Mouse (Mus musculus) ES-Bruce4 (cell line): ENCODE results near the gene Dnah6.

Source experiments
- CTCF ChIP-seq: IDR thresholded peaks from one replicate; pipeline ENCODE4 v1.8.1; 2011; ENCODE audit warnings: low read depth, low read length
- EP300 ChIP-seq: IDR thresholded peaks from 2 replicates; pipeline ENCODE4 v1.6.1; 2011; ENCODE audit warnings: low read depth, low read length; ENCODE audit not compliant: insufficient read depth

- no peak for TF ChIP-seq EP300
- TF ChIP-seq CTCF = no peak
These were observed 128.3 kb downstream of the Dnah6 start for GRCm38 (mm10) chr6:73093133-73093532.
